Mouse (Mus musculus) kidney, adult 8-10 months (tissue): ENCODE results near the gene Ect2.

Source experiments
- DNase-seq, 2 experiments: peaks; one replicate each; pipeline ENCODE4 v3.0.0; 2022

Ect2 gene

GRCm38 (mm10) chr3:27063399-27064260, 90.0 kb downstream of the Ect2 start:
- DNase-seq, result no peak

DNA sequence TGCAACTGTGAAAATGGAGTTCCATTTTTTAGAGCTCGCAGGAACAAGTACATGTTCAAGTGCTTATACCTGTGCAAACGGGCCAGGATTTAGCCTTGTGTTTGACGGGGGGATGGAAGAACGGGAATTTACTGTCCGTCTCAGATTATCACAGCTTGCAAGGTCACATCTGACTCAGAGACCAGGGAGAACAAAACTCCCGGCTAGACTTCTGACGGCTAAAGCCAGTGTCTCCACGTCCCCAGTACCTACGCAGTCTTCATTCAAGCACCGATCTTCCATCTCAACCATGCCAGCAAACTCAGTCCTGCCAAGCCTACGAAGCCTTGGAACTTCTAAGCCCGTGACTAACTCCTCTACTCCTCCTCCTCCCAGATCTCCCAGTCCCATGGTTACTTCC, 93.2 kb downstream of the Ect2 start:
- no peak for DNase-seq

- no peak for DNase-seq
Measured at GRCm38 (mm10) chr3:27059529-27060322, 94.0 kb downstream of the Ect2 start.

DNA sequence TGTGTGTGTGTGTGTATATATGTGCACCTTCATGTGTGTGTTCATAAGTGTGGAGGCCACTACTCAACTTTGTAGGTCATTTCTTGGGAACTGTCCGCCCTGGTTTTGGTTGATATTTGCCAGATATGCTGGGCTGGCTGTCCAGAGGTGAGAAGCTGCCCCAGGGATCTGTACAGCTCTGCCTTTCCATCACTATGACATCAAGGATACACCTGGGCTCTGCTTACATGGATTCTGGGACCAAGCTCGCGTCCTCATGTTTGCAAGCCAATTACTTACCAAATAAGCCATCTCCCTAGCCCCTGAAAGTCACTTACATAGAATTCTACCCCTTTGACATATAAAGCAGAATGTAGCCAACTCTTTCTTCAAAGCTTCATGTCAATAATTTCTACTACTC, 98.2 kb downstream of the Ect2 start:
- no peak for DNase-seq

DNA sequence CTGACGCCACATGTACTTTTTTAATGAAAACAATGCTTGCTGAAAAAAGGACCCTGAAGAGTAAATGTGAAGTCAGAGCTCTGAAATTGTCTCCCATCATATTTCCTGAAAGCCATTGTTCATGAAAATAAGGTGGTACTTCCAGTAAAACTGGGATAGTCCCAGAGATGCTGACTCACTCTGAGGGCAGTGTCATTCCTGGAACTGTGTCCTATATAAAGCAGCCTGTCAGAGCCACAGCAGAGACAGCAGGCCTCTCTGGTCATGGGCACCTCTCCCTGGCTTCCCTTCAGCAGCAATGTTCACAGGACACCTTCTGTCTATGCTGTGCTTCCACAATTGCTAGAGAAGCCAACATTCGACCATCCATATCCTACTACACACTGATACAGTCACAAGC, 98.9 kb downstream of the Ect2 start:
- DNase-seq, result no peak
